Mouse (Mus musculus): Measurements from ENCODE around the gene Stk11. TPM values are rescaled to one million over a fixed set of nuclear protein-coding genes. Genes with fewer than 3 reads are reported as not detected.
A peak's percentile ranks its signal among the peaks of the same experiment; 100 is the strongest.

The Stk11 gene
- total and polyA plus RNA-seq, 3 experiments = 47.4 to 94.9 (median 65.9) TPM

GRCm38 (mm10) chr10:80165392-80166128 lies 50.0 kb downstream of the Stk11 start, which contains the start of gene Cirbp:
TSS of gene Cirbp (plus strand) at chr10:80165985.
- peak within 1 kb of the TSS; percentile 95 for H3K4me2 ChIP-seq (ENCODE audit: insufficient read depth, low read depth, poor library complexity, severe bottlenecking)
- H3K79me2 ChIP-seq (replicated peaks; ENCODE audit: control insufficient read depth, extremely low read depth, insufficient read depth, poor library complexity, severe bottlenecking) = peaks cover 16% of the 10 kb centered on the region
- in situ Hi-C loops (cut with MboI; ENCODE audit: low pct_ligation_motif_present, low pct_unique_long_range_greater_than_20kb, low sequenced_read_pairs) = no loop called here
- DNase-seq (ENCODE audit: extremely low read depth) = no peak
- peaks cover 25 to 70% of the 10 kb centered on the region in 2 experiments for H3K4me1 ChIP-seq (ENCODE audit: control insufficient read depth in 1 of 2, insufficient read depth in 2 of 2)
- dilution Hi-C loops (cut with MboI; ENCODE audit: extremely low pct_ligation_motif_present, extremely low pct_unique_long_range_greater_than_20kb, low sequenced_read_pairs) = no loop called here
- H3K27me3 ChIP-seq (replicated peaks) = no peaks in the 10 kb centered on the region
- H3K27ac ChIP-seq (ENCODE audit: insufficient read depth, low read depth) = peak within 1 kb of the TSS; percentile 59
- H3K9ac ChIP-seq (ENCODE audit: insufficient read depth, low read depth) = peak within 1 kb of the TSS; percentile 68
- H3K9me3 ChIP-seq (replicated peaks; ENCODE audit: low read length) = no peaks in the 10 kb centered on the region
- peaks cover 9 to 13% of the 10 kb centered on the region in 2 experiments for H3K36me3 ChIP-seq (replicated peaks in 1 of 2; ENCODE audit: control insufficient read depth in 1 of 2, insufficient read depth in 1 of 2, low read length in 1 of 2)
- peak within 1 kb of the TSS in 2 of 3 experiments; percentile 40 to 61 for H3K4me3 ChIP-seq (replicated peaks in 1 of 3; ENCODE audit: low read depth in 2 of 3, low read length in 2 of 3, poor library complexity in 1 of 3)
- no peak for TF ChIP-seq POLR2AphosphoS2 (IDR thresholded peaks at IDR 0.05; ENCODE audit: low read depth, low read length)
- peak; percentile 52; the same call in 1 of the 2 replicates for TF ChIP-seq ETS1 (conservative IDR thresholded peaks at IDR 0.05; ENCODE audit: low read depth, low read length)
- peak; percentile 55; the same call in 1 of the 2 replicates for TF ChIP-seq TCF12 (IDR thresholded peaks at IDR 0.05; ENCODE audit: low read depth, low read length)
- no peak for TF ChIP-seq E2F4 (IDR thresholded peaks at IDR 0.05; ENCODE audit: insufficient replicate concordance, low read depth, low read length)
- no peak for TF ChIP-seq USF2 (conservative IDR thresholded peaks at IDR 0.05; ENCODE audit: low read depth, low read length)
- no peak for TF ChIP-seq POLR2A (IDR thresholded peaks at IDR 0.05; ENCODE audit: low read depth, low read length)
- no peak for TF ChIP-seq GABPA (IDR thresholded peaks at IDR 0.05; ENCODE audit: insufficient replicate concordance, low read depth, low read length)
- TF ChIP-seq MAFK (IDR thresholded peaks at IDR 0.05; ENCODE audit: insufficient replicate concordance, low read length) = no peak
- no peak for TF ChIP-seq RAD21 (IDR thresholded peaks at IDR 0.05; ENCODE audit: low read depth, low read length)
- TF ChIP-seq EP300 (IDR thresholded peaks at IDR 0.05; ENCODE audit: low read length) = peak; percentile 7; the same call in 1 of the 2 replicates
- TF ChIP-seq JUN (IDR thresholded peaks at IDR 0.05; ENCODE audit: insufficient read depth, low read depth, low read length) = no peak
- TF ChIP-seq MAX (IDR thresholded peaks at IDR 0.05; ENCODE audit: low read length) = no peak; the same call in 1 of the 2 replicates
- TF ChIP-seq CHD1 (IDR thresholded peaks at IDR 0.05; ENCODE audit: low read depth, low read length) = no peak
- TF ChIP-seq ELF1 (IDR thresholded peaks at IDR 0.05; ENCODE audit: low read depth, low read length) = no peak
- TF ChIP-seq ZC3H11A (IDR thresholded peaks at IDR 0.05; ENCODE audit: low read depth, low read length) = no peak
- no peak for TF ChIP-seq PAX5 (IDR thresholded peaks at IDR 0.05; ENCODE audit: low read length)
- TF ChIP-seq NRF1 (IDR thresholded peaks at IDR 0.05; ENCODE audit: low read depth, low read length) = 0 out of 2 replicates have a peak, but pooled peaks have one; percentile 43
- no peak; a peak in 1 of 4 replicates for TF ChIP-seq CTCF (conservative IDR thresholded peaks at IDR 0.05 in 1 of 2, IDR thresholded peaks at IDR 0.05 in 1 of 2; ENCODE audit: low read depth in 2 of 2, low read length in 2 of 2)
- no peak for TF ChIP-seq BHLHE40 (IDR thresholded peaks at IDR 0.05; ENCODE audit: low read depth, low read length)
- TF ChIP-seq MYC (IDR thresholded peaks at IDR 0.05; ENCODE audit: low read depth, low read length) = peak; percentile 2; the same call in 1 of the 2 replicates
- TF ChIP-seq MEF2A (IDR thresholded peaks at IDR 0.05; ENCODE audit: borderline replicate concordance, low read depth, low read length) = 0 out of 2 replicates have a peak, but pooled peaks have one; percentile 33
- 0 out of 2 replicates have a peak, but pooled peaks have one; percentile 36 for TF ChIP-seq ZMIZ1 (IDR thresholded peaks at IDR 0.05; ENCODE audit: low read depth, low read length)
- TF ChIP-seq IRF4 (IDR thresholded peaks at IDR 0.05; ENCODE audit: low read depth, low read length) = no peak
- TF ChIP-seq CHD2 (IDR thresholded peaks at IDR 0.05; ENCODE audit: low read length) = peak; percentile 54; the same call in 1 of the 2 replicates
- no peak for TF ChIP-seq KAT2A (IDR thresholded peaks at IDR 0.05; ENCODE audit: insufficient replicate concordance, low read length)
- no peak for TF ChIP-seq JUND (conservative IDR thresholded peaks at IDR 0.05; ENCODE audit: low read depth, low read length)
- no peak for TF ChIP-seq ZKSCAN1 (IDR thresholded peaks at IDR 0.05; ENCODE audit: borderline replicate concordance, low read depth, low read length)
- TF ChIP-seq RCOR1 (conservative IDR thresholded peaks at IDR 0.05; ENCODE audit: low read depth, low read length) = no peak; the same call in 1 of the 2 replicates
- TF ChIP-seq MAZ (IDR thresholded peaks at IDR 0.05; ENCODE audit: low read depth, low read length) = peak; percentile 90; the same call in 1 of the 2 replicates
- TF ChIP-seq HCFC1 (IDR thresholded peaks at IDR 0.05; ENCODE audit: low read depth, low read length) = no peak
- no peak for TF ChIP-seq USF1 (IDR thresholded peaks at IDR 0.05; ENCODE audit: low read depth, low read length)
- TF ChIP-seq UBTF (IDR thresholded peaks at IDR 0.05; ENCODE audit: low read depth, low read length) = no peak
- peak; percentile 61; the same call in 1 of the 2 replicates for TF ChIP-seq SIN3A (IDR thresholded peaks at IDR 0.05; ENCODE audit: low read length)
- TF ChIP-seq ZNF384 (IDR thresholded peaks at IDR 0.05; ENCODE audit: low read depth, low read length) = 0 out of 2 replicates have a peak, but pooled peaks have one; percentile 4
- TF ChIP-seq SMC3 (IDR thresholded peaks at IDR 0.05; ENCODE audit: low read depth, low read length) = no peak
- TF ChIP-seq MXI1 (IDR thresholded peaks at IDR 0.05; ENCODE audit: low read depth, low read length) = no peak; the same call in 1 of the 2 replicates
- TF ChIP-seq TBP (conservative IDR thresholded peaks at IDR 0.05; ENCODE audit: low read depth, low read length) = 0 out of 2 replicates have a peak, but pooled peaks have one; percentile 45
- peak; percentile 40; the same call in 1 of the 2 replicates for TF ChIP-seq NELFE (IDR thresholded peaks at IDR 0.05; ENCODE audit: low read depth, low read length)

All from CH12.LX (cell line).